Mouse (Mus musculus): ENCODE measurements at regions not wholly inside any gene's neighbourhood (a gene's known extent, or its start where the extent isn't known, plus 50 kb on each side); places are given as distances from the start of the nearest gene placed in this dataset.

- Histone ChIP-seq H3K4me1 (ENCODE audit: insufficient read depth, low read depth, low read length) (peaks cover 3% of the 10 kb centered on the region; the same call in 1 of the 2 replicates), H3K9ac (replicated peaks; ENCODE audit: low read depth) (no peak overlapping the region), H3K27ac (ENCODE audit: low read length) (no peak overlapping the region), H3K4me3 (ENCODE audit: low read depth, low read length) (no peak overlapping the region), H3K36me3 (ENCODE audit: insufficient read depth, low read length) (no peaks in the 10 kb centered on the region), H3K9me3 (ENCODE audit: low read length) (no peaks in the 10 kb centered on the region), H3K27me3 (replicated peaks; ENCODE audit: insufficient read depth, low read length) (no peaks in the 10 kb centered on the region), H3K4me2 (replicated peaks; ENCODE audit: low read depth, low read length) (no peak overlapping the region)
- DNase-seq (ENCODE audit: low spot score): no peak
- 88% methylated on average over 3 of the region's 3 CpGs for WGBS
- TF ChIP-seq CTCF (IDR thresholded peaks at IDR 0.05) (no peak), EP300 (IDR thresholded peaks at IDR 0.05) (no peak)
- no peak for ATAC-seq
These were observed 277.4 kb upstream of the Klf12 start for GRCm38 (mm10) chr14:100561884-100562283.

- 3% methylated on average over 4 of the region's 4 CpGs for WGBS
- H3K4me3 ChIP-seq (ENCODE audit: low read depth, low read length): no peak overlapping the region
- H3K9me3 ChIP-seq (ENCODE audit: low read length): no peaks in the 10 kb centered on the region
- peaks cover 3% of the 10 kb centered on the region; the same call in 1 of the 2 replicates for H3K4me1 ChIP-seq (ENCODE audit: insufficient read depth, low read depth, low read length)
- H3K4me2 ChIP-seq (replicated peaks; ENCODE audit: low read depth, low read length): peak overlapping the region; percentile 30; the same call in 1 of the 2 replicates
- H3K27me3 ChIP-seq (replicated peaks; ENCODE audit: insufficient read depth, low read length): no peaks in the 10 kb centered on the region
- H3K9ac ChIP-seq (replicated peaks; ENCODE audit: low read depth): no peak overlapping the region
- no peaks in the 10 kb centered on the region for H3K36me3 ChIP-seq (ENCODE audit: insufficient read depth, low read length)
- peak; percentile 11 for DNase-seq (ENCODE audit: low spot score)
- no peak for TF ChIP-seq EP300 (IDR thresholded peaks at IDR 0.05)
- no peak for TF ChIP-seq CTCF (IDR thresholded peaks at IDR 0.05)
- ATAC-seq: no peak
- H3K27ac ChIP-seq (ENCODE audit: low read length): no peak overlapping the region
These were observed 273.9 kb upstream of the Klf12 start for GRCm38 (mm10) chr14:100558378-100558777.

GRCm38 (mm10) chr14:100552466-100552865 is 268.0 kb upstream of the Klf12 start:
- Histone ChIP-seq H3K36me3 (ENCODE audit: insufficient read depth, low read length) (no peaks in the 10 kb centered on the region), H3K9me3 (ENCODE audit: low read length) (no peaks in the 10 kb centered on the region), H3K27ac (ENCODE audit: low read length) (no peak overlapping the region), H3K4me2 (replicated peaks; ENCODE audit: low read depth, low read length) (no peak overlapping the region), H3K4me1 (ENCODE audit: insufficient read depth, low read depth, low read length) (no peaks in the 10 kb centered on the region), H3K4me3 (ENCODE audit: low read depth, low read length) (no peak overlapping the region), H3K9ac (replicated peaks; ENCODE audit: low read depth) (no peak overlapping the region), H3K27me3 (replicated peaks; ENCODE audit: insufficient read depth, low read length) (no peaks in the 10 kb centered on the region)
- ATAC-seq (no peak), DNase-seq (ENCODE audit: low spot score) (no peak)
- 47% methylated on average over 2 of the region's 2 CpGs for WGBS
- TF ChIP-seq CTCF (IDR thresholded peaks at IDR 0.05) (no peak), EP300 (IDR thresholded peaks at IDR 0.05) (no peak)

GRCm38 (mm10) chr14:100550266-100550665 is 265.8 kb upstream of the Klf12 start:
- Histone ChIP-seq H3K36me3 (ENCODE audit: insufficient read depth, low read length) (no peaks in the 10 kb centered on the region), H3K4me1 (ENCODE audit: insufficient read depth, low read depth, low read length) (no peaks in the 10 kb centered on the region), H3K9me3 (ENCODE audit: low read length) (no peaks in the 10 kb centered on the region), H3K9ac (replicated peaks; ENCODE audit: low read depth) (no peak overlapping the region), H3K27me3 (replicated peaks; ENCODE audit: insufficient read depth, low read length) (no peaks in the 10 kb centered on the region), H3K27ac (ENCODE audit: low read length) (no peak overlapping the region), H3K4me2 (replicated peaks; ENCODE audit: low read depth, low read length) (no peak overlapping the region), H3K4me3 (ENCODE audit: low read depth, low read length) (no peak overlapping the region)
- 84% methylated on average over 3 of the region's 3 CpGs for WGBS
- DNase-seq (ENCODE audit: low spot score) (no peak), ATAC-seq (no peak)
- TF ChIP-seq EP300 (IDR thresholded peaks at IDR 0.05): no peak
- no peak for TF ChIP-seq CTCF (IDR thresholded peaks at IDR 0.05)

- no peak for TF ChIP-seq EP300 (IDR thresholded peaks at IDR 0.05)
- no peak for TF ChIP-seq CTCF (IDR thresholded peaks at IDR 0.05)
- no peak overlapping the region for H3K27ac ChIP-seq (ENCODE audit: low read length)
- no peak overlapping the region for H3K9ac ChIP-seq (replicated peaks; ENCODE audit: low read depth)
- no peaks in the 10 kb centered on the region for H3K27me3 ChIP-seq (replicated peaks; ENCODE audit: insufficient read depth, low read length)
- H3K9me3 ChIP-seq (ENCODE audit: low read length): no peaks in the 10 kb centered on the region
- H3K4me1 ChIP-seq (ENCODE audit: insufficient read depth, low read depth, low read length): no peaks in the 10 kb centered on the region
- WGBS: 73% methylated on average over 2 of the region's 2 CpGs
- H3K4me2 ChIP-seq (replicated peaks; ENCODE audit: low read depth, low read length): no peak overlapping the region
- DNase-seq (ENCODE audit: low spot score) (peak; percentile 5), ATAC-seq (no peak)
- no peaks in the 10 kb centered on the region for H3K36me3 ChIP-seq (ENCODE audit: insufficient read depth, low read length)
- H3K4me3 ChIP-seq (ENCODE audit: low read depth, low read length): no peak overlapping the region
These were observed 245.7 kb upstream of the Klf12 start for GRCm38 (mm10) chr14:100530217-100530616.

- TF ChIP-seq CTCF (IDR thresholded peaks at IDR 0.05): no peak
- no peak for TF ChIP-seq EP300 (IDR thresholded peaks at IDR 0.05)
- no peaks in the 10 kb centered on the region for H3K36me3 ChIP-seq (ENCODE audit: insufficient read depth, low read length)
- no peaks in the 10 kb centered on the region for H3K9me3 ChIP-seq (ENCODE audit: low read length)
- H3K9ac ChIP-seq (replicated peaks; ENCODE audit: low read depth): no peak overlapping the region
- no peaks in the 10 kb centered on the region for H3K27me3 ChIP-seq (replicated peaks; ENCODE audit: insufficient read depth, low read length)
- no peak for ATAC-seq
- H3K27ac ChIP-seq (ENCODE audit: low read length): no peak overlapping the region
- 75% methylated on average over 1 of the region's 1 CpGs for WGBS
- no peaks in the 10 kb centered on the region for H3K4me1 ChIP-seq (ENCODE audit: insufficient read depth, low read depth, low read length)
- no peak overlapping the region for H3K4me3 ChIP-seq (ENCODE audit: low read depth, low read length)
- H3K4me2 ChIP-seq (replicated peaks; ENCODE audit: low read depth, low read length): no peak overlapping the region
- DNase-seq (ENCODE audit: low spot score): no peak
These were observed 245.3 kb upstream of the Klf12 start for GRCm38 (mm10) chr14:100529758-100530157.

- Histone ChIP-seq H3K4me1 (ENCODE audit: insufficient read depth, low read depth, low read length) (no peaks in the 10 kb centered on the region), H3K9ac (replicated peaks; ENCODE audit: low read depth) (no peak overlapping the region), H3K4me2 (replicated peaks; ENCODE audit: low read depth, low read length) (no peak overlapping the region), H3K27ac (ENCODE audit: low read length) (no peak overlapping the region), H3K36me3 (ENCODE audit: insufficient read depth, low read length) (no peaks in the 10 kb centered on the region), H3K9me3 (ENCODE audit: low read length) (no peaks in the 10 kb centered on the region), H3K27me3 (replicated peaks; ENCODE audit: insufficient read depth, low read length) (no peaks in the 10 kb centered on the region), H3K4me3 (ENCODE audit: low read depth, low read length) (no peak overlapping the region)
- no peak for DNase-seq (ENCODE audit: low spot score)
- TF ChIP-seq CTCF (IDR thresholded peaks at IDR 0.05) (no peak), EP300 (IDR thresholded peaks at IDR 0.05) (no peak)
- ATAC-seq: no peak
- WGBS: 55% methylated on average over 2 of the region's 2 CpGs
These were observed 224.9 kb upstream of the Klf12 start for GRCm38 (mm10) chr14:100509396-100509795.

Measured in lung, postnatal 0 days (tissue).